In genomic region chr16:24165461-24166081, GRCm38 (mm10) we compare ENCODE assay signal across 8 mouse cellular contexts.
A peak's percentile ranks its signal among the peaks of the same experiment; 100 is the strongest.
DNase-seq lines count a peak whose midpoint lies in the region; ATAC-seq and TF ChIP-seq lines count a peak whose summit lies in the region.

No protein-coding gene starts in this region.

- TF ChIP-seq CTCF in gastrocnemius, adult 2 months (IDR thresholded peaks at IDR 0.05): no peak
- no peak for TF ChIP-seq CTCF in lung, postnatal 0 days (IDR thresholded peaks at IDR 0.05)
- no peak for TF ChIP-seq CTCF in left cerebral cortex, adult 2 months (IDR thresholded peaks at IDR 0.05)

- H3K4me1 ChIP-seq in liver, embryonic 11.5 days (replicated peaks; ENCODE audit: control insufficient read depth, insufficient read depth, low read length): peaks cover 7% of the 10 kb centered on the region; the same call in 1 of the 2 replicates
- H3K4me1 ChIP-seq in lung, postnatal 0 days (ENCODE audit: insufficient read depth, low read depth, low read length): peaks cover 6% of the 10 kb centered on the region; the same call in 1 of the 2 replicates
- no peaks in the 10 kb centered on the region for H3K4me1 ChIP-seq in hindbrain, embryonic 11.5 days (replicated peaks; ENCODE audit: control insufficient read depth, insufficient read depth, low read length)

- H3K9me3 ChIP-seq in liver, embryonic 11.5 days (ENCODE audit: control insufficient read depth, low read length): no peaks in the 10 kb centered on the region
- no peaks in the 10 kb centered on the region for H3K9me3 ChIP-seq in lung, postnatal 0 days (ENCODE audit: low read length)
- H3K9me3 ChIP-seq in hindbrain, embryonic 11.5 days (ENCODE audit: control insufficient read depth, low read length): no peaks in the 10 kb centered on the region

- no peak overlapping the region for H3K4me3 ChIP-seq in liver, embryonic 11.5 days (ENCODE audit: low read depth, low read length)
- H3K4me3 ChIP-seq in gastrocnemius, adult 2 months: no peak overlapping the region
- H3K4me3 ChIP-seq in lung, postnatal 0 days (ENCODE audit: low read depth, low read length): no peak overlapping the region
- no peak overlapping the region for H3K4me3 ChIP-seq in left cerebral cortex, adult 2 months
- H3K4me3 ChIP-seq in hindbrain, embryonic 11.5 days (ENCODE audit: low read depth, low read length): no peak overlapping the region

- no peak overlapping the region for H3K9ac ChIP-seq in liver, embryonic 11.5 days (ENCODE audit: low read depth, low read length)
- H3K9ac ChIP-seq in lung, postnatal 0 days (replicated peaks; ENCODE audit: low read depth): no peak overlapping the region
- H3K9ac ChIP-seq in hindbrain, embryonic 11.5 days (ENCODE audit: low read depth, low read length): no peak overlapping the region

- ATAC-seq in liver, embryonic 11.5 days (replicated peaks; ENCODE audit: low FRiP score): no peak
- ATAC-seq in lung, postnatal 0 days: peak; percentile 62
- no peak for ATAC-seq in hindbrain, embryonic 11.5 days (ENCODE audit: low FRiP score)

- TF ChIP-seq EP300 in lung, postnatal 0 days (IDR thresholded peaks at IDR 0.05): no peak

- H3K36me3 ChIP-seq in liver, embryonic 11.5 days (ENCODE audit: control insufficient read depth, insufficient read depth, low read length): no peaks in the 10 kb centered on the region
- H3K36me3 ChIP-seq in lung, postnatal 0 days (ENCODE audit: insufficient read depth, low read length): no peaks in the 10 kb centered on the region
- no peaks in the 10 kb centered on the region for H3K36me3 ChIP-seq in hindbrain, embryonic 11.5 days (ENCODE audit: control insufficient read depth, insufficient read depth, low read length)

- H3K27ac ChIP-seq in liver, embryonic 11.5 days (ENCODE audit: low read depth, low read length): no peak overlapping the region
- H3K27ac ChIP-seq in gastrocnemius, adult 2 months: peak overlapping the region; percentile 87
- H3K27ac ChIP-seq in lung, postnatal 0 days (ENCODE audit: low read length): peak overlapping the region; percentile 32
- H3K27ac ChIP-seq in left cerebral cortex, adult 2 months: no peak overlapping the region
- H3K27ac ChIP-seq in hindbrain, embryonic 11.5 days (ENCODE audit: low read depth, low read length): no peak overlapping the region

- WGBS in liver, embryonic 11.5 days: 62% methylated on average over 11 of the region's 11 CpGs
- WGBS in lung, postnatal 0 days: 33% methylated on average over 11 of the region's 11 CpGs
- 61% methylated on average over 11 of the region's 11 CpGs for WGBS in hindbrain, embryonic 11.5 days

- peak; percentile 4 for DNase-seq in liver
- DNase-seq in liver, embryonic 11.5 days (ENCODE audit: low spot score): no peak
- peak; percentile 66 for DNase-seq in gastrocnemius, adult 2 months
- DNase-seq in lung, postnatal 0 days (ENCODE audit: low spot score): peak; percentile 72
- peak; percentile 44 to 64 for DNase-seq in thymus, adult 18-20 months
- DNase-seq in left cerebral cortex, adult 2 months (ENCODE audit: extremely low spot score in 1 of 2, low spot score in 2 of 2): no peak
- DNase-seq in urinary bladder, postnatal 10 days (ENCODE audit: low spot score): no peak
- no peak for DNase-seq in hindbrain, embryonic 11.5 days (ENCODE audit: low spot score)

- no peak overlapping the region for H3K4me2 ChIP-seq in liver, embryonic 11.5 days
- H3K4me2 ChIP-seq in lung, postnatal 0 days (replicated peaks; ENCODE audit: low read depth, low read length): no peak overlapping the region
- H3K4me2 ChIP-seq in hindbrain, embryonic 11.5 days (replicated peaks; ENCODE audit: low read depth, low read length): no peak overlapping the region

- H3K27me3 ChIP-seq in liver, embryonic 11.5 days (replicated peaks; ENCODE audit: control insufficient read depth, insufficient read depth, low read length): no peaks in the 10 kb centered on the region
- no peaks in the 10 kb centered on the region for H3K27me3 ChIP-seq in lung, postnatal 0 days (replicated peaks; ENCODE audit: insufficient read depth, low read length)
- H3K27me3 ChIP-seq in hindbrain, embryonic 11.5 days (ENCODE audit: control insufficient read depth, insufficient read depth, low read length): no peaks in the 10 kb centered on the region

- intact Hi-C loops in gastrocnemius, adult 2 months (cut with DNase I): no loop called here
- intact Hi-C loops in left cerebral cortex, adult 2 months (cut with DNase I): no loop called here

Comparison
In these comparisons a context has a peak if more than half of its experiments do, and no peak if none do; other contexts are left out.
1. DNase-seq: peak in liver (single experiment), gastrocnemius, adult 2 months (single experiment), lung, postnatal 0 days (single experiment) and thymus, adult 18-20 months (2 of 2); none in liver, embryonic 11.5 days (single experiment), left cerebral cortex, adult 2 months (0 of 2), urinary bladder, postnatal 10 days (single experiment) and hindbrain, embryonic 11.5 days (single experiment).
2. H3K27ac ChIP-seq: peak in gastrocnemius, adult 2 months (single experiment) and lung, postnatal 0 days (single experiment); none in liver, embryonic 11.5 days (single experiment), left cerebral cortex, adult 2 months (single experiment) and hindbrain, embryonic 11.5 days (single experiment).